Comparison of ENCODE assay signal across 23 mouse cellular contexts in genomic region chr6:122288263-122288662, GRCm38 (mm10). TPM values are rescaled to one million over a fixed set of nuclear protein-coding genes. Genes with fewer than 3 reads are reported as not detected.
A peak's percentile ranks its signal among the peaks of the same experiment; 100 is the strongest.
DNase-seq lines count a peak whose midpoint lies in the region; ATAC-seq and TF ChIP-seq lines count a peak whose summit lies in the region.
"Had no signal": no experiment of that assay in that cellular context is flagged by ENCODE, and none has a peak within 500 bp of the region (broad histone marks: within the 10 kb centered on the region; RNA-seq: fewer than 3 reads in every experiment).

No protein-coding gene starts in this region.

- H3K4me2 ChIP-seq in neural tube, embryonic 15.5 days, result no peak overlapping the region
- H3K4me2 ChIP-seq: heart, embryonic 13.5 days; intestine, embryonic 15.5 days; liver, embryonic 15.5 days had no signal

- H3K27ac ChIP-seq in left cerebral cortex, adult 2 months, result no peak overlapping the region
- H3K27ac ChIP-seq in MEL (ENCODE audit: control insufficient read depth, low read depth, low read length), result no peak overlapping the region
- peak overlapping the region; percentile 67; the same call in 1 of the 2 replicates for H3K27ac ChIP-seq in limb, embryonic 10.5 days
- no peak overlapping the region for H3K27ac ChIP-seq in neural tube, embryonic 15.5 days (replicated peaks)
- H3K27ac ChIP-seq: heart, embryonic 13.5 days; hindbrain, embryonic 10.5 days; intestine, embryonic 15.5 days; liver, embryonic 15.5 days; macrophage had no signal

- H3K9ac ChIP-seq in MEL (ENCODE audit: control insufficient read depth, low read depth, low read length, poor library complexity, severe bottlenecking), result no peak overlapping the region
- H3K9ac ChIP-seq in neural tube, embryonic 15.5 days (replicated peaks), result no peak overlapping the region
- H3K9ac ChIP-seq: heart, embryonic 13.5 days; intestine, embryonic 15.5 days; liver, embryonic 15.5 days had no signal

- no peak for TF ChIP-seq EP300 in MEL (IDR thresholded peaks at IDR 0.05; ENCODE audit: low read depth in 1 of 2, low read length in 2 of 2)

- H3K4me3 ChIP-seq in left cerebral cortex, adult 2 months, result no peak overlapping the region
- H3K4me3 ChIP-seq in MEL (ENCODE audit: control insufficient read depth in 1 of 2, insufficient read depth in 1 of 2, low read depth in 2 of 2, low read length in 2 of 2), result no peak overlapping the region
- H3K4me3 ChIP-seq in limb, embryonic 10.5 days, result no peak overlapping the region
- no peak overlapping the region for H3K4me3 ChIP-seq in neural tube, embryonic 15.5 days (replicated peaks)
- H3K4me3 ChIP-seq: heart, embryonic 13.5 days; hindbrain, embryonic 10.5 days; intestine, embryonic 15.5 days; liver, embryonic 15.5 days had no signal

- intact Hi-C loops in left cerebral cortex, adult 2 months (cut with DNase I), result no loop called here
- intact Hi-C loops in left cerebral cortex, postnatal 4 days (cut with DNase I), result no loop called here

- peak; percentile 46 for TF ChIP-seq CTCF in left cerebral cortex, adult 2 months (IDR thresholded peaks at IDR 0.05)
- TF ChIP-seq CTCF in MEL (IDR thresholded peaks at IDR 0.05 in 2 of 3, conservative IDR thresholded peaks at IDR 0.05 in 1 of 3; ENCODE audit: control insufficient read depth in 1 of 3, insufficient read depth in 1 of 3, low read depth in 2 of 3, low read length in 3 of 3, poor library complexity in 1 of 3, severe bottlenecking in 1 of 3), result peak; percentile 37 to 65 (median 62)

- ATAC-seq in neural tube, embryonic 15.5 days (ENCODE audit: low FRiP score), result no peak
- ATAC-seq: activated CD4-positive, CD25-positive, alpha-beta regulatory T cell, adult 4 months; intestine, embryonic 15.5 days; midbrain, embryonic 16.5 days had no signal

- DNase-seq in cerebellum, postnatal 14 days, result peak; percentile 35 to 40
- no peak for DNase-seq in cerebellum, postnatal 36 days
- no peak for DNase-seq in left cerebral cortex, adult 2 months (ENCODE audit: extremely low spot score in 1 of 2, low spot score in 2 of 2)
- DNase-seq in left cerebral cortex, postnatal 4 days, result no peak
- DNase-seq in MEL (ENCODE audit: low read depth, low spot score), result peak; percentile 50
- no peak for DNase-seq in limb, embryonic 10.5 days (ENCODE audit: low spot score)
- DNase-seq in thymus, adult 18-20 months, result no peak
- DNase-seq: adrenal gland, postnatal 36 days; cerebellum, adult 11 months; gastrocnemius, postnatal 36 days; kidney, postnatal 25 days; right cerebral cortex, postnatal 4 days; thymus, adult 2 months had no signal

- peak; percentile 53 for TF ChIP-seq RAD21 in MEL (IDR thresholded peaks at IDR 0.05; ENCODE audit: low read depth, low read length)

- H3K27me3 ChIP-seq in MEL (ENCODE audit: control insufficient read depth in 1 of 2, insufficient read depth in 2 of 2, low read length in 2 of 2), result no peaks in the 10 kb centered on the region
- no peaks in the 10 kb centered on the region for H3K27me3 ChIP-seq in limb, embryonic 10.5 days (ENCODE audit: low read depth, poor library complexity, severe bottlenecking)
- H3K27me3 ChIP-seq in neural tube, embryonic 15.5 days (replicated peaks), result no peaks in the 10 kb centered on the region
- H3K27me3 ChIP-seq: heart, embryonic 13.5 days; intestine, embryonic 15.5 days; liver, embryonic 15.5 days had no signal

- H3K79me2 ChIP-seq in MEL (ENCODE audit: control insufficient read depth, insufficient read depth, low read length, poor library complexity), result no peaks in the 10 kb centered on the region

- no peak for TF ChIP-seq POLR2A in MEL (IDR thresholded peaks at IDR 0.05; ENCODE audit: control insufficient read depth in 1 of 2, insufficient read depth in 1 of 2, low read depth in 1 of 2, low read length in 2 of 2, poor library complexity in 1 of 2)

- 59% methylated on average over 1 of the region's 1 CpGs for WGBS in limb, embryonic 10.5 days
- WGBS in neural tube, embryonic 15.5 days, result 54% methylated on average over 1 of the region's 1 CpGs

- no peaks in the 10 kb centered on the region for H3K9me3 ChIP-seq in MEL (replicated peaks; ENCODE audit: insufficient read depth, low read length)
- no peaks in the 10 kb centered on the region for H3K9me3 ChIP-seq in limb, embryonic 10.5 days (replicated peaks)
- H3K9me3 ChIP-seq in neural tube, embryonic 15.5 days (replicated peaks), result no peaks in the 10 kb centered on the region
- H3K9me3 ChIP-seq: heart, embryonic 13.5 days; hindbrain, embryonic 10.5 days; intestine, embryonic 15.5 days; liver, embryonic 15.5 days had no signal

- H3K36me3 ChIP-seq in MEL (ENCODE audit: control insufficient read depth in 1 of 2, insufficient read depth in 2 of 2, low read length in 2 of 2), result peaks cover 0 to 13% of the 10 kb centered on the region in 2 experiments; a peak in 2 of 4 replicates
- no peaks in the 10 kb centered on the region for H3K36me3 ChIP-seq in limb, embryonic 10.5 days
- no peaks in the 10 kb centered on the region for H3K36me3 ChIP-seq in neural tube, embryonic 15.5 days
- H3K36me3 ChIP-seq: heart, embryonic 13.5 days; hindbrain, embryonic 10.5 days; intestine, embryonic 15.5 days; liver, embryonic 15.5 days had no signal

- H3K4me1 ChIP-seq in MEL (ENCODE audit: control insufficient read depth in 1 of 2, insufficient read depth in 2 of 2, low read length in 2 of 2), result peaks cover 15 to 25% of the 10 kb centered on the region in 2 experiments
- peaks cover 22% of the 10 kb centered on the region for H3K4me1 ChIP-seq in limb, embryonic 10.5 days
- H3K4me1 ChIP-seq in neural tube, embryonic 15.5 days, result no peaks in the 10 kb centered on the region
- H3K4me1 ChIP-seq: heart, embryonic 13.5 days; hindbrain, embryonic 10.5 days; intestine, embryonic 15.5 days had no signal

TF ChIP-seq in MEL, 35 proteins besides CTCF, POLR2A, EP300 and RAD21:
- TF ChIP-seq ZC3H11A (IDR thresholded peaks at IDR 0.05; ENCODE audit: low read depth, low read length) (peak; percentile 52), GABPA (IDR thresholded peaks at IDR 0.05; ENCODE audit: low read depth, low read length) (no peak), SMC3 (IDR thresholded peaks at IDR 0.05; ENCODE audit: low read depth, low read length) (peak; percentile 48), UBTF (IDR thresholded peaks at IDR 0.05; ENCODE audit: borderline replicate concordance, insufficient read depth, low read depth, low read length) (no peak)

RNA-seq across cellular contexts. Expression of gene Klrg1, which starts 5.6 kb away (rescaled TPM):
- not detected for total RNA-seq in left cerebral cortex, adult 2 months (2021)
- total RNA-seq in left cerebral cortex, postnatal 4 days (2021), result under 1 TPM in 1 of 2 experiments, not detected in 1; 0.66 TPM
- 0.88 and 1.0 TPM in 2 replicates for total RNA-seq in MEL (2012; rRNA removed)
- under 1 TPM in 1 of 2 experiments, not detected in 1; 0.28 TPM for polyA plus RNA-seq in MEL (2012; ENCODE audit: insufficient read depth in 1 of 2, insufficient read length in 2 of 2, low read depth in 1 of 2, low replicate concordance in 2 of 2, missing spikeins in 1 of 2)
- polyA plus RNA-seq in limb, embryonic 10.5 days (2016; fragmentation: Nextera tagmentation; extraction: Ambion mirVana), result 0.20 TPM in 1 of 2 replicates, not detected in the other
- 0.56 and 0.92 TPM in 2 replicates for polyA plus RNA-seq in neural tube, embryonic 15.5 days (2015; fragmentation: Nextera tagmentation; extraction: Ambion mirVana)
- total RNA-seq: gastrocnemius, postnatal 36 days had no signal
- polyA plus RNA-seq: embryonic facial prominence, embryonic 11.5 days; heart, embryonic 13.5 days; intestine, embryonic 15.5 days; liver, embryonic 15.5 days; macrophage; neural tube, embryonic 11.5 days had no signal

RNA-seq across cellular contexts. Expression of gene M6pr, which starts 20.3 kb away (rescaled TPM):
- total RNA-seq in left cerebral cortex, adult 2 months (2021), result 10 to 100 TPM; 69.5 TPM
- total RNA-seq in left cerebral cortex, postnatal 4 days (2021), result 10 to 100 TPM; 35.2 to 38.2 TPM
- total RNA-seq in MEL (2012; rRNA removed), result 158 and 186 TPM in 2 replicates
- polyA plus RNA-seq in MEL (2012; ENCODE audit: insufficient read depth in 1 of 2, insufficient read length in 2 of 2, low read depth in 1 of 2, low replicate concordance in 2 of 2, missing spikeins in 1 of 2), result 100 to 1,000 TPM in 1 of 2 experiments, not detected in 1; 183 TPM
- 85.7 and 97.8 TPM in 2 replicates for polyA plus RNA-seq in limb, embryonic 10.5 days (2016; fragmentation: Nextera tagmentation; extraction: Ambion mirVana)
- 52.0 and 68.6 TPM in 2 replicates for polyA plus RNA-seq in neural tube, embryonic 15.5 days (2015; fragmentation: Nextera tagmentation; extraction: Ambion mirVana)

RNA-seq across cellular contexts. Expression of gene Phc1, which starts 52.1 kb away (rescaled TPM):
- 10 to 100 TPM; 57.9 to 64.0 TPM for total RNA-seq in left cerebral cortex, adult 2 months (2021)
- 100 to 1,000 TPM; 107 to 111 TPM for total RNA-seq in left cerebral cortex, postnatal 4 days (2021)
- 4.6 and 7.6 TPM in 2 replicates for total RNA-seq in MEL (2012; rRNA removed)
- 10 to 100 TPM in 1 of 2 experiments, not detected in 1; 35.9 TPM for polyA plus RNA-seq in MEL (2012; ENCODE audit: insufficient read depth in 1 of 2, insufficient read length in 2 of 2, low read depth in 1 of 2, low replicate concordance in 2 of 2, missing spikeins in 1 of 2)
- polyA plus RNA-seq in limb, embryonic 10.5 days (2016; fragmentation: Nextera tagmentation; extraction: Ambion mirVana), result 33.6 and 37.4 TPM in 2 replicates
- 23.4 and 25.3 TPM in 2 replicates for polyA plus RNA-seq in neural tube, embryonic 15.5 days (2015; fragmentation: Nextera tagmentation; extraction: Ambion mirVana)

Comparison
In these comparisons a context has a peak if more than half of its experiments do, and no peak if none do; other contexts are left out.
1. DNase-seq: peak in cerebellum, postnatal 14 days (2 of 2) and MEL (single experiment); none in cerebellum, postnatal 36 days (0 of 2), left cerebral cortex, adult 2 months (0 of 2), left cerebral cortex, postnatal 4 days (single experiment), limb, embryonic 10.5 days (single experiment) and thymus, adult 18-20 months (0 of 2).